Mouse (Mus musculus) embryonic facial prominence, embryonic 14.5 days (tissue): Measurements from ENCODE around the gene Gm21244. TPM values are rescaled to one million over a fixed set of nuclear protein-coding genes. Genes with fewer than 3 reads are reported as not detected.
"Not testable (repeated sequence)": the region's sequence is repeated elsewhere in the genome, so short reads cannot be mapped to it uniquely, and the experiment has no call there.

Experiments used
- ATAC-seq: fragments of 200-750 bp; cut with Nextera tagmentation; 2 replicates; pipeline ENCODE4 v1.8.0; 2017; ENCODE audit warnings: low read depth, moderate number of reproducible peaks, moderate TSS enrichment
- DNase-seq: peaks from one replicate; pipeline ENCODE4 v3.0.0-alpha.2; 2015; ENCODE audit warnings: low spot score
- H3K27ac ChIP-seq: fragments of 300-500 bp; sonication (generic); replicated peaks from 2 replicates; pipeline ENCODE4 v1.5.1; 2014; ENCODE audit warnings: low read depth, mild to moderate bottlenecking, low read length, moderate library complexity
- H3K27me3 ChIP-seq: fragments of 300-500 bp; sonication (generic); replicated peaks from 2 replicates; pipeline ENCODE4 v1.6.1; 2014; ENCODE audit warnings: low read length; ENCODE audit not compliant: control insufficient read depth, insufficient read depth
- H3K36me3 ChIP-seq: fragments of 300-500 bp; sonication (generic); 2 replicates; pipeline ENCODE4 v1.6.1; 2014; ENCODE audit warnings: low read length, mixed read lengths; ENCODE audit not compliant: control insufficient read depth, insufficient read depth
- H3K4me1 ChIP-seq: fragments of 300-500 bp; sonication (generic); 2 replicates; pipeline ENCODE4 v1.6.1; 2014; ENCODE audit warnings: antibody characterized with exemption, low read length; ENCODE audit not compliant: control insufficient read depth, insufficient read depth
- H3K4me2 ChIP-seq: fragments of 300-500 bp; sonication (generic); 2 replicates; pipeline ENCODE4 v1.6.1; 2014; ENCODE audit warnings: low read depth, mild to moderate bottlenecking, low read length, moderate library complexity, mixed read lengths
- H3K4me3 ChIP-seq: fragments of 300-500 bp; sonication (generic); 2 replicates; pipeline ENCODE4 v1.5.1; 2014; ENCODE audit warnings: low read depth, mild to moderate bottlenecking, low read length
- H3K9ac ChIP-seq: fragments of 300-500 bp; sonication (generic); 2 replicates; pipeline ENCODE4 v1.6.1; 2014; ENCODE audit warnings: low read depth, mild to moderate bottlenecking, low read length, moderate library complexity, mixed read lengths
- H3K9me3 ChIP-seq: fragments of 300-500 bp; sonication (generic); 2 replicates; pipeline ENCODE4 v1.6.1; 2016; ENCODE audit warnings: low read length; ENCODE audit not compliant: control insufficient read depth
- WGBS: fragments of 180-500 bp; shearing (Covaris S2); extraction: QIAGEN DNeasy Blood & Tissue Kit; methylation state at CpG from one replicate; pipeline ENCODE4 v1.1.7; 2014; 5-methylcytosine and 5-hydroxymethylcytosine counted together
- polyA plus RNA-seq: library from polyadenylated mRNA; unstranded; fragments of >200 nt; fragmentation: Nextera tagmentation; extraction: Ambion mirVana; gene quantifications from 2 replicates; pipeline ENCODE4 v1.2.1, GENCODE M21; 2014

Gm21244 gene
- polyA plus RNA-seq, result not detected in 2 replicates

DNA sequence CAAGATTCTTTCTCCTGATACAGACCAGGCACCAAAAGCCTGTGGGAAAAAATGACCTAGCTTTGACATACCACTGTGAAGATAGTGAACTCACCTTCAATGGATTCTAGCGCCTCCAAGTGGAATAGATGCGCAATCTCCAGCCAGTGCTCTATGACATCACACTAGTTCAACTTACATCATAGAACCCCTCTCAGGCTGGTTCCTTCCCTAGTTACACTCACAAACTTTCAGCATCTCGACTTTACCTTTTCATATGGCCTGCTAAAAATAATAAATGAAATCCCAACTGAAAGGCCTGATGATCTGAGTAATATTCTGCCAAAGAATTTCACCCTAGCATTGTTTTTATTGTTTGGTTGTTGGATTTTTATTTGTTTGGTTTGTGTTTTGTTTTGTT is at the start of gene Gm21244:
Gm21244 (minus strand) TSS at position 101 of the 400 bp plus-strand sequence.
- not testable (repeated sequence) for H3K4me1 ChIP-seq, DNase-seq, H3K4me2 ChIP-seq, H3K9me3 ChIP-seq, ATAC-seq, H3K27me3 ChIP-seq, H3K27ac ChIP-seq, H3K36me3 ChIP-seq, H3K4me3 ChIP-seq, H3K9ac ChIP-seq
- WGBS, result no CpG with 5 or more reads among the region's 3 CpGs

Other genes starting within 250 kb of the Gm21244 start
- not detected in 2 replicates for gene Gm28998, start 84.5 kb upstream of the Gm21244 start, polyA plus RNA-seq
- not detected in 2 replicates for gene Gm21788, start 235.7 kb upstream of the Gm21244 start, polyA plus RNA-seq